In the genomic region with DNA sequence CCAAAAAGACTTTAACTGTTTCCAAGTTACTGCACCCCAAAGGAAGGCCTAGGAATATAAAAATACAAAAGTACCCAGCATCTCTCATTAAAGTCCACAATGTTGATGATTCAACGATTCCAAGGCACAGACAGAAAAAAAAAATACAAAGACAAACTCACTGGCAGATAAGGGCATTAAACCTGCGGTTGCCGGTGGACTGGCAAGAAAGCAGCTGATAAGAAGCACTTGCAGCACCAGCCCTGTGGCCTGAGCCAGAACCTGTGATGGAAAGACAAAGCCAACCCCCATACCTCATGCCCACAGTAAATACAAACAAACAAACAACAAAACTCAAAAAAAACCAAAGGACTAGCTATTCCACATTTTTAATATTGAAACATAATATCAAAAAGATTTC, we compare ENCODE assay signal across 19 mouse cellular contexts.
"Had no signal": no experiment of that assay in that cellular context is flagged by ENCODE, and none has a peak within 500 bp of the region (broad histone marks: within the 10 kb centered on the region; RNA-seq: fewer than 3 reads in every experiment).

No protein-coding gene starts in this region.

- ATAC-seq: midbrain, embryonic 16.5 days had no signal

- DNase-seq: lung, adult 18-20 months; lung, embryonic 14.5 days; lung, postnatal 10 days; lung, postnatal 4 days; midbrain, embryonic 14.5 days; retina, postnatal 1 day; right cerebral cortex, adult 18-20 months; right cerebral cortex, postnatal 25 days; thymus, adult 18-20 months; thymus, postnatal 14 days; thymus, postnatal 36 days had no signal

- H3K27ac ChIP-seq: liver, embryonic 14.5 days; midbrain, embryonic 10.5 days; midbrain, embryonic 12.5 days; neural tube, embryonic 13.5 days; neural tube, embryonic 15.5 days had no signal

- H3K4me3 ChIP-seq: megakaryocyte, embryonic 14.5 days; midbrain, embryonic 10.5 days; midbrain, embryonic 12.5 days; myocyte; neural tube, embryonic 13.5 days; neural tube, embryonic 15.5 days had no signal
